Mouse (Mus musculus) heart, embryonic 11.5 days (tissue): ENCODE results near the gene Madcam1. TPM values are rescaled to one million over a fixed set of nuclear protein-coding genes. Genes with fewer than 3 reads are reported as not detected.
A peak's percentile ranks its signal among the peaks of the same experiment; 100 is the strongest.

Source experiments
- ATAC-seq: fragments of 200-750 bp; cut with Nextera tagmentation; replicated peaks from 2 replicates; pipeline ENCODE4 v1.8.0; 2017; ENCODE audit warnings: moderate library complexity; ENCODE audit not compliant: insufficient number of reproducible peaks, low FRiP score, low TSS enrichment
- H3K27ac ChIP-seq: fragments of 300-500 bp; sonication (generic); 2 replicates; pipeline ENCODE4 v1.5.1; 2014; ENCODE audit warnings: mild to moderate bottlenecking, low read depth, low read length
- H3K27me3 ChIP-seq: fragments of 300-500 bp; sonication (generic); 2 replicates; pipeline ENCODE4 v1.6.1; 2014; ENCODE audit warnings: mild to moderate bottlenecking, low read length, mixed read lengths; ENCODE audit not compliant: control insufficient read depth, insufficient read depth
- H3K36me3 ChIP-seq: fragments of 300-500 bp; sonication (generic); 2 replicates; pipeline ENCODE4 v1.6.1; 2014; ENCODE audit warnings: mild to moderate bottlenecking, low read length, moderate library complexity, mixed read lengths; ENCODE audit not compliant: control insufficient read depth, insufficient read depth
- H3K4me1 ChIP-seq: fragments of 300-500 bp; sonication (generic); 2 replicates; pipeline ENCODE4 v1.6.1; 2014; ENCODE audit warnings: low read length; ENCODE audit not compliant: control insufficient read depth, insufficient read depth
- H3K4me2 ChIP-seq: fragments of 300-500 bp; sonication (generic); 2 replicates; pipeline ENCODE4 v1.6.1; 2014; ENCODE audit warnings: mild to moderate bottlenecking, moderate library complexity
- H3K4me3 ChIP-seq: fragments of 300-500 bp; sonication (generic); 2 replicates; pipeline ENCODE4 v1.5.1; 2014; ENCODE audit warnings: low read depth, low read length
- H3K9ac ChIP-seq: fragments of 300-500 bp; sonication (generic); 2 replicates; pipeline ENCODE4 v1.6.1; 2014; ENCODE audit warnings: mild to moderate bottlenecking, low read depth, low read length, moderate library complexity
- H3K9me3 ChIP-seq: fragments of 300-500 bp; sonication (generic); replicated peaks from 2 replicates; pipeline ENCODE4 v1.6.1; 2016; ENCODE audit warnings: low read length; ENCODE audit not compliant: control insufficient read depth
- WGBS: fragments of 180-500 bp; shearing (Covaris S2); extraction: QIAGEN DNeasy Blood & Tissue Kit; methylation state at CpG from one replicate; pipeline ENCODE4 v1.1.7; 2014; ENCODE audit not compliant: insufficient replicate concordance; 5-methylcytosine and 5-hydroxymethylcytosine counted together
- polyA plus RNA-seq: library from polyadenylated mRNA; unstranded; fragments of >200 nt; fragmentation: Nextera tagmentation; extraction: Ambion mirVana; gene quantifications from 2 replicates; pipeline ENCODE4 v1.2.1, GENCODE M21; 2014

The Madcam1 gene
- polyA plus RNA-seq, 1 experiment from 2014 or later, result 1.5 TPM

- ATAC-seq, result no peak
- no peak overlapping the region for H3K4me2 ChIP-seq
- 92% methylated on average over 6 of the region's 6 CpGs for WGBS
- H3K4me1 ChIP-seq, result peaks cover 31% of the 10 kb centered on the region
- H3K9ac ChIP-seq, result no peak overlapping the region
- peaks cover 48% of the 10 kb centered on the region for H3K36me3 ChIP-seq
- H3K9me3 ChIP-seq, result no peaks in the 10 kb centered on the region; the same call in 1 of the 2 replicates
- H3K4me3 ChIP-seq, result no peak overlapping the region
- H3K27me3 ChIP-seq, result no peaks in the 10 kb centered on the region
- no peak overlapping the region for H3K27ac ChIP-seq
Observed at GRCm38 (mm10) chr10:79687513-79687912, 23.2 kb downstream of the Madcam1 start.

- Histone ChIP-seq H3K27ac (no peak within 1 kb of the TSS), H3K9me3 (no peaks in the 10 kb centered on the region; the same call in 1 of the 2 replicates), H3K4me1 (peaks cover 22% of the 10 kb centered on the region), H3K36me3 (peaks cover 48% of the 10 kb centered on the region), H3K27me3 (no peaks in the 10 kb centered on the region), H3K4me2 (no peak within 1 kb of the TSS), H3K4me3 (no peak within 1 kb of the TSS), H3K9ac (no peak within 1 kb of the TSS)
- 81% methylated on average over 4 of the region's 4 CpGs for WGBS
- ATAC-seq, result no peak
Observed at GRCm38 (mm10) chr10:79688720-79689119, 24.4 kb downstream of the Madcam1 start, which contains the start of gene Gzmm. Gene Gzmm (plus strand): TSS chr10:79689020.

DNA sequence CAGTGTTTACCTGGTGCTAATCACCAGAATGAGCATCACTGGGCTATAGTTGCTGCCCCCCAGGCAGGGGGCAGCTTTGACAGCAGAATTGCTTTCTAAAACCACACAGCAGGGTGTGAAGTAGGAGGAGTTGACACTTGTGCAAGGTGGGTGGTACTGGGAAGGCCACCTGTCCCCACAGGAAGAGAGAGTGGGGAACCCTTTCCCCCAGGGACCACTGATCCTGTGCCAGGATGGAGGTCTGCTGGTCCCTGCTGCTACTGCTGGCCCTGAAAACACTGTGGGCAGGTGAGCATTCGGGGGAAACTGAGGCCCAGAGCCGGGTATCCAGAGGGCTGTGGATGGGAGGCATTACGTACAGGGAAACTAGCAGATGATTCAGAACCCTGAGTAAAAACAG, 24.8 kb downstream of the Madcam1 start:
- Histone ChIP-seq H3K4me3 (no peak overlapping the region), H3K9ac (no peak overlapping the region), H3K27ac (no peak overlapping the region), H3K36me3 (peaks cover 48% of the 10 kb centered on the region), H3K4me2 (no peak overlapping the region), H3K9me3 (no peaks in the 10 kb centered on the region; the same call in 1 of the 2 replicates), H3K4me1 (peaks cover 18% of the 10 kb centered on the region), H3K27me3 (no peaks in the 10 kb centered on the region)
- 90% methylated on average over 3 of the region's 3 CpGs for WGBS
- no peak for ATAC-seq

GRCm38 (mm10) chr10:79691986-79692548, 27.7 kb downstream of the Madcam1 start:
- Histone ChIP-seq H3K27me3 (no peaks in the 10 kb centered on the region), H3K36me3 (peaks cover 22% of the 10 kb centered on the region), H3K4me1 (peaks cover 18% of the 10 kb centered on the region), H3K9ac (no peak overlapping the region), H3K27ac (no peak overlapping the region), H3K4me3 (no peak overlapping the region), H3K9me3 (no peaks in the 10 kb centered on the region; the same call in 1 of the 2 replicates), H3K4me2 (no peak overlapping the region)
- no peak for ATAC-seq
- WGBS, result 90% methylated on average over 2 of the region's 2 CpGs

- no peak for ATAC-seq
- Histone ChIP-seq H3K4me1 (peaks cover 16% of the 10 kb centered on the region), H3K9me3 (no peaks in the 10 kb centered on the region; the same call in 1 of the 2 replicates), H3K9ac (no peak overlapping the region), H3K4me3 (no peak overlapping the region), H3K36me3 (peaks cover 8% of the 10 kb centered on the region; the same call in 1 of the 2 replicates), H3K4me2 (no peak overlapping the region), H3K27ac (no peak overlapping the region), H3K27me3 (no peaks in the 10 kb centered on the region)
- WGBS, result 69% methylated on average over 12 of the region's 12 CpGs
Observed at GRCm38 (mm10) chr10:79693580-79694378, 29.4 kb downstream of the Madcam1 start.

GRCm38 (mm10) chr10:79694379-79694655, 30.0 kb downstream of the Madcam1 start:
- no peak overlapping the region for H3K27ac ChIP-seq

DNA sequence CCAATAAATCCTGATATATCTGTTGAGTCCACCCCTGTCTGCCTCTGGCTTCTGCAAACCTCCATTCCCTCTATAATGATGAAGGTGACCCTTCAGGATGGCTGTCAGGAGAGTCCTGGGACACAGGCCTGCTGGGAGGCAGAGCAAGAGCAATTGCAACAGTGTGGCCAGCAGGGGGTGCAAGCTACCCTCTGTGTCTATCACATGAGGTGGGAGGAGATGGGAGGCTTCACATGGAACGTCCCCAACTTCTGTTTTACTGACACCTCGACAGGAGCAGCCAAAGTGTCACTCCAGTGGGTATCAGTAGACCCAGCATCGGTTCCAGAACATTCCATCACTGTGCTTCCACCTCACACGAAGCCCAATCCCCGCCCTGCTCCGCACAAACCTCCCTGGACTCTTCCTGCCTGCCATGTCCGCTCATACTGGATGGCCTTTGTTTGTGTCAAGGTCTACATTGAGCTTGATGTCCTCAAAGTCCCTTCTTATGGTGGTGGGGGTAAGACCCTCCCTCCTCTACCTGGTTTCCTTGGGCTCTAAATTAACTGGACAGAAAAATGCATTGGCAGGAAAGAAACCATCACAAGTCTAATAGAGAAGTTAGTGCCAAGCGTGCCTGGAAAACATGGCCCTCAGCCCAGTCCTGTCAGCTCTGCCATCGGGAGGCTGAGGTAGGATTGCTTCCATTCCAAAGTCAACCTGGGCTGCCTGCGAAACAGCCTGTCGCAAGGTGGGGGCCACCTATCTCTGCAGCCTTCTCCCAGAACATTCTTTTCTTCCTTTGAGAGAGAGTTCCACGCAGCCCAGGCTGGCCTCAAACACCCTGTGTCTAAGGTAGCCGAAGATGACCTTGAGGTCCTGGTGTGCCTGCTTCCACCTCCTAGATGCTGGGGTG, 31.1 kb downstream of the Madcam1 start:
- no peak overlapping the region for H3K9ac ChIP-seq

More at GRCm38 (mm10) chr10:79694379-79694655, 30.0 kb downstream of the Madcam1 start:
- Histone ChIP-seq H3K9me3 (no peaks in the 10 kb centered on the region; the same call in 1 of the 2 replicates), H3K9ac (no peak overlapping the region), H3K36me3 (peaks cover 4% of the 10 kb centered on the region; the same call in 1 of the 2 replicates), H3K4me1 (peaks cover 16% of the 10 kb centered on the region), H3K4me3 (no peak overlapping the region), H3K4me2 (no peak overlapping the region), H3K27me3 (no peaks in the 10 kb centered on the region)
- 75% methylated on average over 6 of the region's 6 CpGs for WGBS
- no peak for ATAC-seq

DNA sequence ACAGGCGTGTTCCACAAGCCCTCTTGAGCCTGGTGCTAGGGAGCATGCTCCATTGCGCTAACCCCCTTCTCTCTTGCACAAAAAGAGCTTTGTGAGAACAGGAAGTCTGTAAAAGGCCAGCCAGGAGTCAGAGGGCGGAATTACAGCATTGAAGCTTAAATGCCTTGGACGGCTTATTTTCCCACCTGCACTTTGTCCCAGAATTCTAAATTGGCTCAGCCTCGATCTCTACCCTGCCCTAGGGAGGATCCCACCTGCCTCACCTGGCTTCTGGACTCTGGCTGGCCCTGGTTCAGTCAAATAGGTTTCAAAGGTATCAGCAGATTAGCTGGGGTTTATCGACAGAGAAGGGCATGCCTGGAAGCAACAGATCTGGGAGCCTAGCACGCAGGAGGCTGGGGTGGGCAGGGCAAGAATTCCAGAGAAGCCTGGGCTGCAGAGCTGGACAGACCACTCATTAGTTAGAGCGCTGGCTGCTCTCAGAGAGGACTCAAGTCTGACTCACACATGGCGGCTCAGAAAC, 31.8 kb downstream of the Madcam1 start:
- peaks cover 4% of the 10 kb centered on the region; the same call in 1 of the 2 replicates for H3K36me3 ChIP-seq
- H3K4me3 ChIP-seq, result no peak overlapping the region
- ATAC-seq, result no peak
- 40% methylated on average over 9 of the region's 9 CpGs for WGBS
- H3K27ac ChIP-seq, result peak overlapping the region; percentile 57
- H3K9me3 ChIP-seq, result no peaks in the 10 kb centered on the region; the same call in 1 of the 2 replicates
- peak overlapping the region; percentile 34; the same call in 1 of the 2 replicates for H3K4me2 ChIP-seq
- H3K9ac ChIP-seq, result no peak overlapping the region
- peaks cover 23% of the 10 kb centered on the region for H3K4me1 ChIP-seq
- no peaks in the 10 kb centered on the region for H3K27me3 ChIP-seq

More for the DNA sequence above, 31.1 kb downstream of the Madcam1 start:
- peaks cover 16% of the 10 kb centered on the region for H3K4me1 ChIP-seq
- H3K9me3 ChIP-seq, result no peaks in the 10 kb centered on the region; the same call in 1 of the 2 replicates
- H3K4me2 ChIP-seq, result peak overlapping the region; percentile 34
- H3K27me3 ChIP-seq, result no peaks in the 10 kb centered on the region
- H3K36me3 ChIP-seq, result peaks cover 4% of the 10 kb centered on the region; the same call in 1 of the 2 replicates
- H3K27ac ChIP-seq, result peak overlapping the region; percentile 57
- ATAC-seq, result no peak
- WGBS, result 60% methylated on average over 13 of the region's 13 CpGs
- H3K4me3 ChIP-seq, result no peak overlapping the region
